Mouse (Mus musculus): ENCODE results near the gene Nrg3. TPM values are rescaled to one million over a fixed set of nuclear protein-coding genes. Genes with fewer than 3 reads are reported as not detected.
A peak's percentile ranks its signal among the peaks of the same experiment; 100 is the strongest.

Gene Nrg3
- polyA plus RNA-seq, 1 experiment from 2014 or later, result not detected

DNA sequence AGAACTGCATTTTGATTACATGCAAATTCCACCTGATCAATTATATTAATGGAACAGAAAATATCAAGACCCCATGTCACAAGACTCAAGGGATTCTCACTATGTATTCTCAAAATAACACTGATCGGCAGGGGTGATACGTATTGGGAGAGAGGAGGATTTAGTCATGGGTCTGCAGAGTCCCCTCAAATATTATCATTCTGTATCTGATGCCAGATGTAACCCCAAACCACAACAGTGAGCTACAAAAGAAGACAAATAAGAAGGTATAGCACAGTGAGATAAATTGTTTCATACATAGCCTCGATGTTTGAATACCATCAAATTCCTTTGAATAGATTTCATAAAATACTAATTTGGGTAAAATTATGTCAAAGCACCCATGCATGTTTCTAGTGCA, 842.8 kb downstream of the Nrg3 start:
- no peak overlapping the region for H3K27ac ChIP-seq (ENCODE audit: low read depth)
- TF ChIP-seq CTCF (IDR thresholded peaks at IDR 0.05; ENCODE audit: low read depth), result no peak
- TF ChIP-seq EP300 (IDR thresholded peaks at IDR 0.05; ENCODE audit: low read depth), result no peak
- no peak overlapping the region for H3K4me3 ChIP-seq (ENCODE audit: low read depth, low read length)
- no peaks in the 10 kb centered on the region for H3K36me3 ChIP-seq (replicated peaks; ENCODE audit: insufficient read depth, low read length)
- H3K4me1 ChIP-seq (ENCODE audit: insufficient read depth), result no peaks in the 10 kb centered on the region
- ATAC-seq (no peak), DNase-seq (no peak)
- 73% methylated on average over 3 of the region's 3 CpGs for WGBS (ENCODE audit: insufficient replicate concordance)
- no peaks in the 10 kb centered on the region for H3K9me3 ChIP-seq (ENCODE audit: low read length)
- H3K27me3 ChIP-seq (ENCODE audit: insufficient read depth, low read length), result no peaks in the 10 kb centered on the region
- no peak overlapping the region for H3K9ac ChIP-seq (replicated peaks)
- H3K4me2 ChIP-seq (ENCODE audit: low read depth, low read length), result no peak overlapping the region

DNA sequence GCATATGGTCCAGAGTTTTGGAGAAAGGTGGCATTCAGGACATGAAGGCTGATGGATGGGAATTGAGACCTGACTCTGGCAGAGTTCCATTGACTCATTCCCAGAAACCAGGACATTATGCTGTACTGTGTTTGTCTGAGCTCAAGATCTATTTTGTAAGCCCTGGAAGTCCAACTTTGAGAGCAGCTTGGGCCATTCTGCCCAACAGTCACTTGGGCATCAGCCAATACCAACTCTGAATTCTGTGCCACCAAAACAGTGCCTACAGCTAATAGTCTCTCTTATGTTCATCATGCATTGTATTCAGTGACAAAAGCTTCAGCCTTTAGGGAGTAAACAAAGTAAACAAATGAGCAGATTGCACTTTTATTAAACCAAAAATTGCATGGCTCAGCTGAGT, 843.2 kb downstream of the Nrg3 start:
- DNase-seq, result no peak
- no peak for TF ChIP-seq EP300 (IDR thresholded peaks at IDR 0.05; ENCODE audit: low read depth)
- TF ChIP-seq CTCF (IDR thresholded peaks at IDR 0.05; ENCODE audit: low read depth), result no peak
- Histone ChIP-seq H3K9me3 (ENCODE audit: low read length) (no peaks in the 10 kb centered on the region), H3K4me1 (ENCODE audit: insufficient read depth) (no peaks in the 10 kb centered on the region), H3K36me3 (replicated peaks; ENCODE audit: insufficient read depth, low read length) (no peaks in the 10 kb centered on the region), H3K9ac (replicated peaks) (no peak overlapping the region), H3K27me3 (ENCODE audit: insufficient read depth, low read length) (no peaks in the 10 kb centered on the region), H3K4me2 (ENCODE audit: low read depth, low read length) (no peak overlapping the region), H3K27ac (ENCODE audit: low read depth) (no peak overlapping the region), H3K4me3 (ENCODE audit: low read depth, low read length) (no peak overlapping the region)
- ATAC-seq, result no peak

DNA sequence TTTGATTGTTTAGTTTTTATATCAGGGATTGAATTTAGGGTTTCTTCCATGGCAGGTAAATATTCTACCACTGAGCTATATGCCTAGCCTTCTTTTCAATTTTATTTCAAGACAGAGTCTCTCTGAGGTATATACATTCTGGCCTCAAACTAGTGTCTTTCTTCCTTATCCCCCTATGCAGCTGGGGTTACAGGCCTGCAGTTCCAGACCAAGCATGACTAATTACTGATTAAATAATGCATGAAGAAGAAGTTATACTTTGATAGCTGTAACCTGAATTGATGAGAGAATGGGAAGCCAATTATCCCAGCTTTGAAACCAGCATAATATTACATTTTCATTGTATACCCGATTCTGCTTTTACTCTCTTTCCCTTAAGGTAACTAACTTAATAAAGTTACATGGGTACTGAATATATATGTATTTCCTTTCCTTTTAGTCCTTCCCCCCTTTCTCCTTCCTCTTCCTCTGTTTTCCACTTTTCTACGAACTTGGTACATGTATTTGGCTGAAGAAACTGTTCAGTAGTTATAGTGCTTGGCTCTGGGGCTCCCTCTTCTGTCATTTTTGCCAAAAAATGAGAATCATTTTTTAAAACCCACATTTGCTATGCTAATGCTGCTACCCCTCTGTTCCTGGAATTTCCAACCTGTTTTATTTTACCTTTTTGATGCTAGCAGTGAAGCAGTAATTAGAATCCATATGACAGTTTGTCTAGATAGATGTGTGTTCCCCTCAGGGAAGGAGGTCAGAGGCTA, 843.8 kb downstream of the Nrg3 start:
- no peak overlapping the region for H3K9ac ChIP-seq (replicated peaks)
- 54% methylated on average over 2 of the region's 2 CpGs for WGBS (ENCODE audit: insufficient replicate concordance)
- H3K9me3 ChIP-seq (ENCODE audit: low read length), result no peaks in the 10 kb centered on the region
- ATAC-seq (no peak), DNase-seq (no peak)
- H3K36me3 ChIP-seq (replicated peaks; ENCODE audit: insufficient read depth, low read length), result no peaks in the 10 kb centered on the region
- H3K4me2 ChIP-seq (ENCODE audit: low read depth, low read length), result no peak overlapping the region
- H3K27ac ChIP-seq (ENCODE audit: low read depth), result no peak overlapping the region
- H3K4me1 ChIP-seq (ENCODE audit: insufficient read depth), result no peaks in the 10 kb centered on the region
- no peaks in the 10 kb centered on the region for H3K27me3 ChIP-seq (ENCODE audit: insufficient read depth, low read length)
- no peak overlapping the region for H3K4me3 ChIP-seq (ENCODE audit: low read depth, low read length)
- TF ChIP-seq CTCF (IDR thresholded peaks at IDR 0.05; ENCODE audit: low read depth) (no peak), EP300 (IDR thresholded peaks at IDR 0.05; ENCODE audit: low read depth) (no peak)

DNA sequence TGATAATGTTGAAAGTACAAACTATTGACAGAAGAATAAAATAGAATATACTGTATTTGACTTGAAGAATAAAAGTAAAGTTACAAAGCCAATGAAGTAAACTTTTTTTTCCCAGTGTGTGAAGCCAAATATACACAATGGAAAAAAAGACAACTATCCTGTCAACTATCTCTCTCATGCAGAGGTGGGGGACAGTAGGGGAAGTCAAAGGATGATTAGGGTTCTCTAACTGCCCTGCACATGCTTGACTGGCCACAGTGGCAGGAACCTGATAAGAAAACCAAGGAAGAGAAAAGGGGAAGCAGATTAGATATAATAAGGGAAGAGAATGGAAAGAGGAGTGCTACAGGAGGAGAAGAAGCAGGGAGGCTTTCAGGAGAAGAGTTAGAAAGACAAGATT, 855.9 kb downstream of the Nrg3 start:
- DNase-seq, result no peak
- no peaks in the 10 kb centered on the region for H3K27me3 ChIP-seq (ENCODE audit: insufficient read depth, low read length)
- TF ChIP-seq EP300 (IDR thresholded peaks at IDR 0.05; ENCODE audit: low read depth) (peak; percentile 25; the same call in 1 of the 2 replicates), CTCF (IDR thresholded peaks at IDR 0.05; ENCODE audit: low read depth) (no peak)
- no peak overlapping the region for H3K27ac ChIP-seq (ENCODE audit: low read depth)
- no peaks in the 10 kb centered on the region for H3K4me1 ChIP-seq (ENCODE audit: insufficient read depth)
- no peak overlapping the region for H3K4me2 ChIP-seq (ENCODE audit: low read depth, low read length)
- H3K9me3 ChIP-seq (ENCODE audit: low read length), result no peaks in the 10 kb centered on the region
- H3K36me3 ChIP-seq (replicated peaks; ENCODE audit: insufficient read depth, low read length), result no peaks in the 10 kb centered on the region
- no peak for ATAC-seq
- no peak overlapping the region for H3K9ac ChIP-seq (replicated peaks)
- no peak overlapping the region for H3K4me3 ChIP-seq (ENCODE audit: low read depth, low read length)

DNA sequence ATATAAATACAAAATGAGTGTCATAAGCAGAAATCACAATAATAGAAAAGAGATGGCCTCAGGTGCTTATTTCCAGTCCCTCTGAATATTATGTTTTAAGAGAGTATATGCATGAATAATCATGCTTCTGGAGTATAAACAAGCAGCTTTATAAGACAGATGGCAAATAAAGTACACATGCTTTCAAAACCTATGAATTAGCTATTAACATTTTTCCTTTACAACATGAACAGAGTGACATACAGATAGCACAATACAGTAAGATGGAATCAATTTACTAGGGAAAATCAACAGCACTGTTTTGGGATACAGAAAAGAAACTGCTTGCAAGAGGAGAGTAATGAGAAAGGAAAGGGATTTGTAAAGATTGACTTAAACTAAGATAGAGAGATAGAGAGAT, 875.2 kb downstream of the Nrg3 start:
- Histone ChIP-seq H3K9me3 (ENCODE audit: low read length) (no peaks in the 10 kb centered on the region), H3K4me1 (ENCODE audit: insufficient read depth) (no peaks in the 10 kb centered on the region), H3K4me3 (ENCODE audit: low read depth, low read length) (no peak overlapping the region), H3K36me3 (replicated peaks; ENCODE audit: insufficient read depth, low read length) (no peaks in the 10 kb centered on the region), H3K27ac (ENCODE audit: low read depth) (no peak overlapping the region), H3K9ac (replicated peaks) (no peak overlapping the region), H3K4me2 (ENCODE audit: low read depth, low read length) (no peak overlapping the region), H3K27me3 (ENCODE audit: insufficient read depth, low read length) (no peaks in the 10 kb centered on the region)
- DNase-seq (no peak), ATAC-seq (no peak)
- TF ChIP-seq CTCF (IDR thresholded peaks at IDR 0.05; ENCODE audit: low read depth) (no peak), EP300 (IDR thresholded peaks at IDR 0.05; ENCODE audit: low read depth) (no peak)

DNA sequence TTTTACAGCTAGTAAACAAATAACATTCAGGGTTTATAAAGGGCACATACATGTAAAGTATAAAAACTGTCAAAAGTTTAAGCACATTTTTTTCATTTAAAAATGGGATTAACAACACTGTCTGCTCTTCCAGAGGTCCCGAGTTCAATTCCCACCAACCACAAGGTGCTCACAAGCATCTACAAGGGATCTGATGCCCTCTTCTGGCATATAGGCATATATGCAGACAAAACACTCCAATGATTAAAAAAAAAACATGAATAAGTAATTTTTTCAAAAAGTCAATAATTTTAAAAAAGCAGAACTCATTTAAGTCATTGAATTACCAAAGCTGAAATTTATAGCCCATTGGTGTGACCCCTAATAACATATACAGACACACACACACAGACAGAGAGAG, 878.6 kb downstream of the Nrg3 start:
- H3K9me3 ChIP-seq (ENCODE audit: low read length), result no peaks in the 10 kb centered on the region
- no peak for ATAC-seq
- H3K9ac ChIP-seq (replicated peaks), result no peak overlapping the region
- no peaks in the 10 kb centered on the region for H3K4me1 ChIP-seq (ENCODE audit: insufficient read depth)
- no peak overlapping the region for H3K27ac ChIP-seq (ENCODE audit: low read depth)
- no peak overlapping the region for H3K4me3 ChIP-seq (ENCODE audit: low read depth, low read length)
- no peak for DNase-seq
- H3K27me3 ChIP-seq (ENCODE audit: insufficient read depth, low read length), result no peaks in the 10 kb centered on the region
- 70% methylated on average over 1 of the region's 1 CpGs for WGBS (ENCODE audit: insufficient replicate concordance)
- no peak for TF ChIP-seq CTCF (IDR thresholded peaks at IDR 0.05; ENCODE audit: low read depth)
- TF ChIP-seq EP300 (IDR thresholded peaks at IDR 0.05; ENCODE audit: low read depth), result no peak
- no peak overlapping the region for H3K4me2 ChIP-seq (ENCODE audit: low read depth, low read length)
- no peaks in the 10 kb centered on the region for H3K36me3 ChIP-seq (replicated peaks; ENCODE audit: insufficient read depth, low read length)

DNA sequence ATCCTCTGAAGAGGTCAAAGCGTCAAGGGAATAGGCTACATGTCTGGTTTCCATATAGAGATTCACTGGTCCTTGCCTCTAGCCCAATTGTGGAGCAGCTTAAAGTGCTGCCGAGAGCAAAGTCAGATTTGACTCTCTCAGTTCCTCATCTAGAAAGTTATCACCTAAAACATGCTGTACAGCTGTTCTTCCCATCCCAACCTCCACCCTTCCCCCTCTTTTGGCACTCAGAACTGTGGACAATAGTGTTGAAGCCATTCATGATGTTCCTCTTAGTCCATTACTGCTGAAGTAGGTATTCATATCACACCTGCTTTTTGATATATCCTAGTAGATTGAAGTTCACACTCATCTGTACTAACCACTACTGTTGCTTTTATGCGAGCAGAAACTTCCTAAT, 896.1 kb downstream of the Nrg3 start:
- no peaks in the 10 kb centered on the region for H3K27me3 ChIP-seq (ENCODE audit: insufficient read depth, low read length)
- DNase-seq (no peak), ATAC-seq (no peak)
- WGBS (ENCODE audit: insufficient replicate concordance), result 63% methylated on average over 3 of the region's 3 CpGs
- H3K27ac ChIP-seq (ENCODE audit: low read depth), result no peak overlapping the region
- H3K4me2 ChIP-seq (ENCODE audit: low read depth, low read length), result no peak overlapping the region
- H3K4me1 ChIP-seq (ENCODE audit: insufficient read depth), result no peaks in the 10 kb centered on the region
- no peak overlapping the region for H3K4me3 ChIP-seq (ENCODE audit: low read depth, low read length)
- no peaks in the 10 kb centered on the region; the same call in 1 of the 2 replicates for H3K9me3 ChIP-seq (ENCODE audit: low read length)
- no peak for TF ChIP-seq CTCF (IDR thresholded peaks at IDR 0.05; ENCODE audit: low read depth)
- TF ChIP-seq EP300 (IDR thresholded peaks at IDR 0.05; ENCODE audit: low read depth), result no peak
- no peak overlapping the region for H3K9ac ChIP-seq (replicated peaks)
- no peaks in the 10 kb centered on the region for H3K36me3 ChIP-seq (replicated peaks; ENCODE audit: insufficient read depth, low read length)

Data from liver, postnatal 0 days (tissue).